Mouse (Mus musculus) heart, adult 2 months (tissue): Measurements from ENCODE around the gene Socs5. TPM values are rescaled to one million over a fixed set of nuclear protein-coding genes. Genes with fewer than 3 reads are reported as not detected.

Experiments
- DNase-seq, 2 experiments: peaks; one replicate each; pipeline ENCODE4 v3.0.0; 2021
- H3K27ac ChIP-seq: fragments of 200-600 bp; 2 replicates; pipeline ENCODE4 v1.8.1; 2022
- H3K27me3 ChIP-seq: fragments of 200-500 bp; 2 replicates; pipeline ENCODE4 v1.6.1; 2012; ENCODE audit warnings: mild to moderate bottlenecking, low read length, inconsistent platforms, mixed read lengths; ENCODE audit not compliant: control insufficient read depth, insufficient read depth
- H3K36me3 ChIP-seq: fragments of 200-500 bp; 2 replicates; pipeline ENCODE4 v1.6.1; 2012; ENCODE audit warnings: low read length, inconsistent platforms; ENCODE audit not compliant: control insufficient read depth, insufficient read depth
- H3K4me1 ChIP-seq: fragments of 200-500 bp; 2 replicates; pipeline ENCODE4 v1.6.1; 2011; ENCODE audit warnings: low read length; ENCODE audit not compliant: control insufficient read depth, insufficient read depth
- H3K4me3 ChIP-seq: fragments of 200-600 bp; 2 replicates; pipeline ENCODE4 v1.8.1; 2022
- H3K79me2 ChIP-seq: fragments of 200-500 bp; replicated peaks from 2 replicates; pipeline ENCODE4 v1.6.1; 2012; ENCODE audit warnings: mild to moderate bottlenecking, inconsistent platforms, low read length, moderate library complexity, mixed read lengths; ENCODE audit not compliant: control insufficient read depth, insufficient read depth
- H3K9ac ChIP-seq: fragments of 200-500 bp; 2 replicates; pipeline ENCODE4 v1.6.1; 2012; ENCODE audit warnings: low read depth, mild to moderate bottlenecking, control low read depth, inconsistent platforms, low read length, mixed read lengths
- CTCF ChIP-seq: fragments of 200-600 bp; IDR thresholded peaks from 2 replicates; pipeline ENCODE4 v1.8.1; 2022; ENCODE audit warnings: antibody characterized with exemption, mild to moderate bottlenecking, moderate library complexity
- EP300 ChIP-seq: fragments of 200-500 bp; IDR thresholded peaks from 2 replicates; pipeline ENCODE4 v1.6.1; 2011; ENCODE audit warnings: low read depth, low read length, control low read depth; ENCODE audit not compliant: insufficient read depth
- POLR2A ChIP-seq: fragments of 200-500 bp; IDR thresholded peaks from 2 replicates; pipeline ENCODE4 v1.6.1; 2011; ENCODE audit warnings: mild to moderate bottlenecking, low read depth, low read length, control low read depth; ENCODE audit not compliant: insufficient read depth
- WGBS: fragments of 180-500 bp; shearing (Covaris S2); methylation state at CpG from one replicate; pipeline ENCODE4 v1.1.7; 2018; 5-methylcytosine and 5-hydroxymethylcytosine counted together
- intact Hi-C: fragments of 180-260 bp; cut with DNase I; formaldehyde crosslinking; loops from one replicate; pipeline ENCODE4 v1.15.1; 2025
- polyA plus RNA-seq: library from polyadenylated mRNA; depleted of rRNA; stranded (reverse); fragments of >200 nt; gene quantifications from 2 replicates; pipeline ENCODE4 v1.2.3, GENCODE M21; 2012
- total RNA-seq, 2 experiments: library from RNA; stranded (reverse); gene quantifications; 2 replicates each; pipeline ENCODE4 v1.2.3; 2021

Socs5 gene
- total and polyA plus RNA-seq, 3 experiments = 10.5 to 39.1 (median 28.1) TPM

GRCm38 (mm10) chr17:87103060-87103459 lies 4.4 kb upstream of the Socs5 start:
- intact Hi-C loops = no loop called here
- Histone ChIP-seq H3K4me3 (no peak overlapping the region), H3K27me3 (no peaks in the 10 kb centered on the region), H3K79me2 (no peaks in the 10 kb centered on the region), H3K27ac (no peak overlapping the region), H3K4me1 (peaks cover 10% of the 10 kb centered on the region), H3K9ac (no peak overlapping the region), H3K36me3 (no peaks in the 10 kb centered on the region; the same call in 1 of the 2 replicates)
- no peak for TF ChIP-seq CTCF
- TF ChIP-seq EP300 = no peak
- TF ChIP-seq POLR2A = no peak
- no peak for DNase-seq
- WGBS = 51% methylated on average over 5 of the region's 5 CpGs

- 92% methylated on average over 4 of the region's 4 CpGs for WGBS
- no peak overlapping the region for H3K4me3 ChIP-seq
- peaks cover 3% of the 10 kb centered on the region; the same call in 1 of the 2 replicates for H3K36me3 ChIP-seq
- TF ChIP-seq CTCF (no peak), POLR2A (no peak), EP300 (no peak)
- H3K79me2 ChIP-seq = no peaks in the 10 kb centered on the region
- no peak overlapping the region for H3K9ac ChIP-seq
- intact Hi-C loops = no loop called here
- peaks cover 10% of the 10 kb centered on the region for H3K4me1 ChIP-seq
- DNase-seq = no peak
- no peaks in the 10 kb centered on the region for H3K27me3 ChIP-seq
- no peak overlapping the region for H3K27ac ChIP-seq
Observed at GRCm38 (mm10) chr17:87104276-87104675, 3.2 kb upstream of the Socs5 start.

- no peak overlapping the region for H3K9ac ChIP-seq
- DNase-seq = peak; percentile 36 to 40
- WGBS = 28% methylated on average over 7 of the region's 7 CpGs
- peaks cover 5% of the 10 kb centered on the region for H3K36me3 ChIP-seq
- H3K79me2 ChIP-seq = no peaks in the 10 kb centered on the region
- intact Hi-C loops = loop anchor here (2.0 to 5.0 kb wide), 5 partner anchors 36 to 144 kb away; partner anchors contain the start of gene Rhoq
- H3K27ac ChIP-seq = peak overlapping the region; percentile 98
- peaks cover 12% of the 10 kb centered on the region for H3K4me1 ChIP-seq
- peak overlapping the region; percentile 70 for H3K4me3 ChIP-seq
- no peak for TF ChIP-seq POLR2A
- TF ChIP-seq EP300 = no peak
- H3K27me3 ChIP-seq = no peaks in the 10 kb centered on the region
Observed at GRCm38 (mm10) chr17:87105941-87106340, 1.5 kb upstream of the Socs5 start.

GRCm38 (mm10) chr17:87106691-87107523 lies 572 bp upstream of the Socs5 start:
- Histone ChIP-seq H3K4me1 (peaks cover 13% of the 10 kb centered on the region), H3K27ac (peak overlapping the region; percentile 98), H3K36me3 (peaks cover 7% of the 10 kb centered on the region), H3K27me3 (no peaks in the 10 kb centered on the region), H3K4me3 (peak overlapping the region; percentile 70), H3K79me2 (no peaks in the 10 kb centered on the region), H3K9ac (peak overlapping the region; percentile 72)
- TF ChIP-seq POLR2A (peak; percentile 73), EP300 (peak; percentile 38; the same call in 1 of the 2 replicates), CTCF (no peak)
- WGBS = under 1% methylated on average over 51 of the region's 51 CpGs
- peak; percentile 97 to 98 for DNase-seq
- intact Hi-C loops = loop anchor here (2.0 to 5.0 kb wide), 5 partner anchors 35 to 145 kb away; partner anchors contain the start of gene Rhoq

GRCm38 (mm10) chr17:87108507-87109292 lies 1.2 kb downstream of the Socs5 start:
- WGBS = 34% methylated on average over 13 of the region's 13 CpGs
- Histone ChIP-seq H3K9ac (peak overlapping the region; percentile 92; the same call in 1 of the 2 replicates), H3K36me3 (peaks cover 10% of the 10 kb centered on the region), H3K4me1 (peaks cover 13% of the 10 kb centered on the region), H3K27me3 (no peaks in the 10 kb centered on the region), H3K4me3 (peak overlapping the region; percentile 70), H3K27ac (peak overlapping the region; percentile 98), H3K79me2 (peaks cover 7% of the 10 kb centered on the region)
- intact Hi-C loops = loop anchor here (2.0 to 5.0 kb wide), 4 partner anchors 34 to 146 kb away; partner anchors contain the start of gene Rhoq
- DNase-seq = no peak
- TF ChIP-seq EP300 (no peak), POLR2A (no peak), CTCF (no peak)
